Mouse (Mus musculus) olfactory bulb, adult 2 months (tissue): ENCODE measurements around the gene Ctnna3. TPM values are rescaled to one million over a fixed set of nuclear protein-coding genes. Genes with fewer than 3 reads are reported as not detected.

ENCODE experiments used
- H3K27ac ChIP-seq: fragments of 200-500 bp; 2 replicates; pipeline ENCODE4 v1.5.1; 2012; ENCODE audit warnings: low read depth, low read length; ENCODE audit not compliant: insufficient read depth
- H3K4me1 ChIP-seq: fragments of 200-500 bp; 2 replicates; pipeline ENCODE4 v1.6.1; 2012; ENCODE audit warnings: low read length; ENCODE audit not compliant: control insufficient read depth, insufficient read depth
- H3K4me3 ChIP-seq: fragments of 200-500 bp; 2 replicates; pipeline ENCODE4 v1.5.1; 2012; ENCODE audit warnings: mild to moderate bottlenecking, low read depth, low read length, moderate library complexity; ENCODE audit not compliant: insufficient read depth
- CTCF ChIP-seq: fragments of 200-500 bp; IDR thresholded peaks from 2 replicates; pipeline ENCODE4 v1.5.1; 2012; ENCODE audit warnings: low read depth, mild to moderate bottlenecking, low read length, moderate library complexity; ENCODE audit not compliant: insufficient read depth
- POLR2A ChIP-seq: fragments of 200-500 bp; IDR thresholded peaks from 2 replicates; pipeline ENCODE4 v1.6.1; 2012; ENCODE audit warnings: mild to moderate bottlenecking, low read depth, low read length, moderate library complexity; ENCODE audit not compliant: insufficient read depth
- WGBS: fragments of 180-500 bp; shearing (Covaris S2); methylation state at CpG from one replicate; pipeline ENCODE4 v1.1.7; 2018; 5-methylcytosine and 5-hydroxymethylcytosine counted together
- polyA plus RNA-seq: library from polyadenylated mRNA; stranded (reverse); fragments of >200 nt; gene quantifications from 2 replicates; pipeline ENCODE4 v1.2.4, GENCODE M21; 2012; ENCODE audit warnings: low replicate concordance; ENCODE audit not compliant: missing spikeins, insufficient read depth, insufficient read length

Gene Ctnna3
- polyA plus RNA-seq, 1 experiment: not detected

DNA sequence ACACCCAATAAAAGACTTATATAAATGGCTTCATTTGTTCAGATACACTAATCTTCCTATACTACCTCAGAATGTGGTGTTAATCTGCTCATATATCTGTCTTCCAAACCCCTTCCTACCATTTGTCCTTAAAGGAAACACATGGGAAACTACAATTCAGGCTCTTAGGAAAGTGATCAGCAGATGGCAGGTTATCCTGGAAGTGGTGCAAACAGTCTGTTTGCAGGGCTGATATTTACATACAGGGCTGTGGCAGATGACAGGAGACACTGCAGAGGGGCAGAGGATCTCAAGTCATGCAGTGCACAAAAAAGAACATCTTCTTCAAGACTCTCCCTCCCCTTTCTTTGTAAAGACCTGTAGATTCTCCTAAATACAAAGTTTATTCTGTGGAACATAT lies 1008.8 kb downstream of the Ctnna3 start:
- Histone ChIP-seq H3K4me3 (no peak overlapping the region), H3K4me1 (no peaks in the 10 kb centered on the region), H3K27ac (no peak overlapping the region)
- TF ChIP-seq CTCF (no peak), POLR2A (no peak)

DNA sequence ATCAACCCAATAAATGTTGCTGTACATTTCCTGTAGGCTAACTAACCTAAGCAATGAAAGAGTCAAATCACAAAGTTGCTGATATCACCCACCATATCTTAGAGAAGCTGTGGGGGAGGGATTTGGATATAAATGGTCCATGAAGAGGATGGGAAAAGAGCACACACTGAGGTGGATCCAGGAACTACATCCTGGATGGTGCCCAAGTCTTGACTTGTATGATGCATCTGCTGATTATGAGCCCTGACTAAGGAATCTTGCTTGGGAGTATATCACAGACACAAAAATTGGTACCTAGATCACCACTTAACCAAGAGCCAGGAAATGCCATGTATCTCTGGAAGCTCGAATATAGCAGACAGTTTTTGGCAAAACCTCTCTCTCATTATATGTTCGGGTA lies 1018.7 kb downstream of the Ctnna3 start:
- TF ChIP-seq POLR2A (no peak), CTCF (no peak)
- no peaks in the 10 kb centered on the region for H3K4me1 ChIP-seq
- WGBS: 21% methylated on average over 2 of the region's 2 CpGs

DNA sequence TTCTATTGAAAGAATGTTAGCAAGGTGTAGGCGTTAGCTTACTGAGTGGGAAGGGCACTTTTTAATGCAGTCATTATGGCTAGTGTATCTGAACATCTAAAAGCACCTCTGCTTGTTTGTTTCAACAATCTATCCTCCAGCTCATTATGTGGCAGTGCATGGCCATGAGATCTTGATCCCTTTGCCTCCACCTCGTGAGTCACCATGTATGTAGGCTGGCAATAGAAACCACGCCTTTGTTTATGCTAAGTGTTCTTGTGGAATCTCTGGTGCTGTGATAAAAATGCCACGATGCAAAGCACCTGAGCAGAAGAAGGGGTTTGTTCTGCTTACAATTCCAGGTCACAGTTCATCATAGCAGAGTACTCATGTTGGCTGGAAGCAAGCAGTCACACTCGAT lies 1053.4 kb downstream of the Ctnna3 start:
- H3K4me1 ChIP-seq: no peaks in the 10 kb centered on the region
- 69% methylated on average over 5 of the region's 5 CpGs for WGBS
- no peak overlapping the region for H3K27ac ChIP-seq
- no peak overlapping the region for H3K4me3 ChIP-seq
- no peak for TF ChIP-seq CTCF
- TF ChIP-seq POLR2A: no peak

More for the DNA sequence above, 1018.7 kb downstream of the Ctnna3 start:
- no peak overlapping the region for H3K4me3 ChIP-seq
- H3K27ac ChIP-seq: no peak overlapping the region

DNA sequence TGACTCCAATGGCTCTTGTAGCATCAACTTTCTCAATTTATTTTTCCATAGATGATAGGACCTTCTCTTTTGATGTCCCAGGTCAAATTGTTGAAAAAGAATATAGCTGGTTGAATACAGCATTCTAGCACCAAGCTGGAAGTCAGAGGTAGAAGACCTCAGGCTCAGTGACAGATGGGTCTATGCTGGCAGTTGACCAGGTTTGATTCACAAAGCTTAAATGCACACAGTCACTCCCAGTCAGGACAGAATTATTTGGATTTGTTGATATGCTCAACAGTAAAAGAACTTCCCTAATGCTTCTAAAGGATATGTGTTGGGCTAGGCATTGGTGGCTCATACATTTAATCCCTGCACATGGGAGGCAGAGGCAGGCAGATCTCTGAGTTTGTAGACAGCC lies 1059.6 kb downstream of the Ctnna3 start:
- no peak overlapping the region for H3K27ac ChIP-seq
- TF ChIP-seq CTCF (no peak), POLR2A (no peak)
- H3K4me1 ChIP-seq: no peaks in the 10 kb centered on the region
- no peak overlapping the region for H3K4me3 ChIP-seq

DNA sequence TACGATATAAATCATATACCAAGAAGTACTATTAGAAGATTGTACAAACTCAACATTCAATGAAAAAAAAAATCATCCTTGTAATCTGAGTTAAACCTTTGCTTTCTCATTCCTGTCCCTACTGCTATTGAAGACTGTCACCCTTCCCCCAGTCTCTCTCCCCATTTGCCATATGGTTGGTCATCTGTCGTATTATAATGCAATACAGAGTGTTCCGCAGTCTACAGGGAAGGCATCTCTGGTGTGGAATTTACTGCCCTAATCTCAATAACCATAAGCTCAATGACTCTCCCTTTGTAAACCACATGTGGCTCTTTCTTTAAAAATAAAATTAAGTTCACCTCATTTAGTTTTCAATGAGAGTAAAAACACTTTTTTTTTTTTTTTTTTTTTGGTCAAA lies 1113.7 kb downstream of the Ctnna3 start:
- 85% methylated on average over 3 of the region's 3 CpGs for WGBS
- Histone ChIP-seq H3K27ac (no peak overlapping the region), H3K4me3 (no peak overlapping the region), H3K4me1 (no peaks in the 10 kb centered on the region)
- TF ChIP-seq POLR2A (no peak), CTCF (no peak)

DNA sequence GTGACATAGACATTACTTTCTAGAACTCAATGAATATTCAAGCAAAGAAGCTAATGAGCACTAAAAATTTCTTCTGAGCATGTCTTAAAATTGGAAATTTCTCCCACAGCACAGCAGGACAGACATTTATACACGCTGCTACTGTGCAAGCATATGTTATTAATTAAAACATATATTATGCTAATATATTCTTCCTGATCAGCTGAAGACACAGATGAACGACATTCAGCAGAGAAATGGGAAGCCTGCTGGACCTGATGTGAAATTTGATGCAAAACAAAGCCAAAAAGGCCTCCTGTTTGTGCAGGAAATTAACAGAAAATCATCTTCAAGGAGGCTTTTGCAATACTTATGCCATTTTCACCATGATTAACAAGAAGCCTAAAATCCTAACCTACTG lies 1114.5 kb downstream of the Ctnna3 start:
- 47% methylated on average over 2 of the region's 2 CpGs for WGBS
- no peak overlapping the region for H3K27ac ChIP-seq

DNA sequence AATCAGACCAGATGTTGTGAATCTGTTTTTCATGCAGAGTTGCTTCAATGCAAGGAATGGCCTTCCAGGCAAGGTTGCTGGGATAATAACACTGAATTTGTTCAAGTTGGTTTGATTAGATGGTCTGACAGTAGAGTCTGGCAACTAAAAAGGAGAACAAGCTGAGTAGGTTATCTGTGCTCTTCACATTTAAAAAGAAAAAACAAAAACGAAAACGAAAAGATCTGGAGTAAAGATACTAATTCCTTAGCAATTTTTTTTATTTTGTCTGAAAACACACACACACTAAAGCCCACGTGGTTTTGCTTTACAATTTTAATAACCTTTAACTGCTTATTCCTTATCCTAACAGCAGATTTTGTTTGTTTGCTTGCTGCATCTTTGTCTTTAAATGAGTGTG lies 1141.4 kb downstream of the Ctnna3 start:
- 84% methylated on average over 3 of the region's 3 CpGs for WGBS
- no peak overlapping the region for H3K4me3 ChIP-seq
- TF ChIP-seq CTCF (no peak), POLR2A (no peak)

More for the DNA sequence above, 1114.5 kb downstream of the Ctnna3 start:
- no peak overlapping the region for H3K4me3 ChIP-seq
- no peaks in the 10 kb centered on the region for H3K4me1 ChIP-seq
- TF ChIP-seq POLR2A: no peak
- no peak for TF ChIP-seq CTCF

DNA sequence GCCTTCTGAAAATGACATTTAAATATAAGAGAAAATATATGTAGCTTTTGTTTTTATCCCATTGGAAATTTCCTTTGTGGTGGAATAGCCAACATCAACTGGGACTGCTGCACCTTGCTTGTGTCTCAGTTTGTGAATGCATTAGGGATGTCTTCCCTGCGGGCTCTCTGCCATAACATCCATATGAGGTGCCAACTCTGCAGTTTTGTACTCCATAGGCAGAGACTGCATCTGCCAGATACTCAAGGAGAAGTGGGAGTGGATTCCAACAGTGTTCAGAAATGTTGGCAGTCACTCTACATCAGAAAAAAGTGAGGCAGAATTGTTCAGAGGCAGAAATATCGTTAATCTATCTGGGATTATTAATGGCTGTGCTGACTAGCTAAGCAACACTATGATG lies 1158.2 kb downstream of the Ctnna3 start:
- H3K4me1 ChIP-seq: no peaks in the 10 kb centered on the region
- TF ChIP-seq CTCF (no peak), POLR2A (no peak)
- WGBS: 66% methylated on average over 2 of the region's 2 CpGs
- no peak overlapping the region for H3K27ac ChIP-seq
- no peak overlapping the region for H3K4me3 ChIP-seq

More for the DNA sequence above, 1141.4 kb downstream of the Ctnna3 start:
- no peaks in the 10 kb centered on the region for H3K4me1 ChIP-seq
- no peak overlapping the region for H3K27ac ChIP-seq

DNA sequence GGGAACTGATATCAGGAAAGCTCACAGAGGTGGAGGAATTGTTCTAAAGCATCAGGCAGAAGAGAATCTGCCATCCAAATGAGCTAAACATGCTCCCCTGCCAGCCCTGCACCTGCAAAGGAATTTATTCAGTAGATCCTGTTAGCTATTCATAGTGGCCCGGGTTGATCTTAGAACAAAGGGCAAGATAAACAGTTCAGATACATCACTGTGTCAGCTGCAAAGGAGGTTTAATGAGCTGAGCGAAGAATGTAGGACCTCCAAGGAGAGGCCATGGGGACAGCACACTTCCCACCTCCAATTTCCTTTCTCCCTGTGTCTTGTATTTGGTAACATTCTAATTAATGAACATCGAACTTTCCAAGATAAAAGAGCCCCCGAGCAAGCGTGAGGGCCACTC lies 1206.9 kb downstream of the Ctnna3 start:
- 60% methylated on average over 5 of the region's 5 CpGs for WGBS
- Histone ChIP-seq H3K27ac (no peak overlapping the region), H3K4me1 (no peaks in the 10 kb centered on the region), H3K4me3 (no peak overlapping the region)
- TF ChIP-seq CTCF: no peak
- TF ChIP-seq POLR2A: no peak

DNA sequence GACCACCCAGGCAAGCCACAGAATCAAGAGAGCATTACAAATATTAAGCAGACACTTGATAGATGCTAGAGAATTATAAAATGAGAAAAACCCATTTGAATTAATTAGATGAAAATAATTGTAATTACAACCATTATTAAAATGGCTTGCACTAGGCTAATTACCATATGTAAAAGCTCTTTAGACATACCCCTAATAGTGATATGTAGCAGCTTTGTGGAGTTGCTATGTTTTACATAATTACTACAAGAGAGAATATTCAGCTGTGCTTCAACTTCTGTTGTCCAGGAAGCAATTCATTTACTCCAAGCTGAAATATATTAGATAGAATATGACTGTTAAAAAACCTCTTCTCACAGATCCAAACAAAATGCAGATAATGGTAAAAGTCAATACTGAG lies 1209.2 kb downstream of the Ctnna3 start:
- Histone ChIP-seq H3K4me1 (no peaks in the 10 kb centered on the region), H3K4me3 (no peak overlapping the region), H3K27ac (no peak overlapping the region)
- TF ChIP-seq CTCF (no peak), POLR2A (no peak)

DNA sequence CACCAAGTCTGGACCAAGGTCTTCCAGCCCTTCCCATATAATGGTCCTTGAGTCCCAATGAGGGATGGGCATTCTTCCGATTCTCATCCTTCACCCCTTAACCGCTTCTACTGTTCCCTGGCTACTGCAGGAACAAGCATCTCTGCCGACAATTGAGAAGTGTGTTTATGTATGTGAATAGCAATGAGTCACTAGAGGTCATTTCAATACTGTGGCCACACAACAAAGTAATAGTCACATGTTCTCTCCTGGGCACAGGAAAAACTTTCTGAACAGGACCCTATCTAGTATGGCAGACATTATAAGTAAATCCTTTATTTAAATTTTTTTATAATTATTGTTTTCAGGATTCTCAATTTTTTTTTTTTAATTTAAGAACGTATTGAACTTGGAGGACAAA lies 1211.2 kb downstream of the Ctnna3 start:
- Histone ChIP-seq H3K27ac (no peak overlapping the region), H3K4me3 (no peak overlapping the region), H3K4me1 (no peaks in the 10 kb centered on the region)
- 84% methylated on average over 4 of the region's 4 CpGs for WGBS
- TF ChIP-seq CTCF (no peak), POLR2A (no peak)
